22 mouse cellular contexts compared by ENCODE assay signal in genomic region chr5:118727336-118727735, GRCm38 (mm10).
"Had no signal": no experiment of that assay in that cellular context is flagged by ENCODE, and none has a peak within 500 bp of the region (broad histone marks: within the 10 kb centered on the region; RNA-seq: fewer than 3 reads in every experiment).

No protein-coding gene starts in this region.

- DNase-seq: liver, embryonic 13.5 days; liver, postnatal 0 days; lung, embryonic 14.5 days; lung, postnatal 14 days; retina, postnatal 1 day; right cerebral cortex, adult 18-20 months; right cerebral cortex, postnatal 25 days; right cerebral cortex, postnatal 4 days; thymus, adult 2 months; thymus, postnatal 25 days; thymus, postnatal 4 days had no signal

- H3K27me3 ChIP-seq: liver, embryonic 13.5 days; liver, embryonic 15.5 days; megakaryocyte, embryonic 14.5 days; midbrain, embryonic 13.5 days; neural tube, embryonic 13.5 days; neural tube, embryonic 15.5 days; stomach, embryonic 15.5 days had no signal

- H3K4me3 ChIP-seq: liver, embryonic 13.5 days; liver, embryonic 15.5 days; megakaryocyte, embryonic 14.5 days; midbrain, embryonic 13.5 days; myocyte; neural tube, embryonic 13.5 days; neural tube, embryonic 15.5 days; stomach, embryonic 15.5 days had no signal

- H3K9ac ChIP-seq: liver, embryonic 13.5 days; liver, embryonic 15.5 days; liver, postnatal 0 days; lung, embryonic 14.5 days; midbrain, embryonic 13.5 days; neural tube, embryonic 13.5 days; neural tube, embryonic 15.5 days; stomach, embryonic 15.5 days had no signal

- H3K9me3 ChIP-seq: liver, embryonic 13.5 days; liver, embryonic 15.5 days; megakaryocyte, embryonic 14.5 days; midbrain, embryonic 13.5 days; neural tube, embryonic 13.5 days; neural tube, embryonic 15.5 days; stomach, embryonic 15.5 days had no signal

- ATAC-seq: liver, postnatal 0 days; midbrain, embryonic 13.5 days; midbrain, embryonic 16.5 days had no signal

- H3K27ac ChIP-seq: liver, embryonic 13.5 days; liver, embryonic 15.5 days; macrophage; midbrain, embryonic 13.5 days; neural tube, embryonic 13.5 days; neural tube, embryonic 15.5 days; stomach, embryonic 15.5 days; stomach, postnatal 0 days had no signal

- H3K4me1 ChIP-seq: stomach, embryonic 15.5 days had no signal

- H3K4me2 ChIP-seq: liver, embryonic 13.5 days; liver, embryonic 15.5 days; lung, embryonic 14.5 days; midbrain, embryonic 11.5 days; midbrain, embryonic 13.5 days; neural tube, embryonic 13.5 days; neural tube, embryonic 15.5 days; stomach, embryonic 15.5 days had no signal
